Mouse (Mus musculus) embryonic fibroblast, embryonic 13.5 days (primary cell): ENCODE measurements around the gene Slc30a4.

Experiments used
- CTCF ChIP-seq: IDR thresholded peaks from 2 replicates; pipeline ENCODE4 v1.5.1; 2011; ENCODE audit warnings: mild to moderate bottlenecking, control low read depth, low read length, moderate library complexity, borderline replicate concordance; ENCODE audit not compliant: insufficient read depth
- POLR2A ChIP-seq: IDR thresholded peaks from 2 replicates; pipeline ENCODE4 v1.6.1; 2011; ENCODE audit warnings: low read depth, mild to moderate bottlenecking, control low read depth, low read length, moderate library complexity

DNA sequence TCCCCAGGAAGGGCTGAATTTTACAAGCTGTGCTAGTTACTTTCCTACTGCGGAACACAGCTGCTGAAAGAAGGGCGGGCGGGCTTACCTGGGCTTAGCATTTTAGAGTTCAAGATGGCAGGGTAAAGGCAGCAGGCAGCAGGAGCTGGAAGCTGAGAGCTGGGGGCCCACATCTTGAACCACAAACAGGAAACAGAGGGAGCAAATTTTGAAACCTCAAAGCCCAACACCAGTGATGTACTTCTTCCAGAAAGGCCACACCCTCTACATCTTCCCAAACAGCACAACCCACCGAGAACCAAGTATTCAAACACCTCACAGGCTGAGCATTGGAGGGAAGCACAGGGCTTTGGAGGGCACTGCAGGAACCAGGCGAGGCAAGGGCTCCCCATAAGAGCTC lies 29.6 kb downstream of the Slc30a4 start:
- TF ChIP-seq POLR2A = no peak
- no peak for TF ChIP-seq CTCF
